Mouse (Mus musculus): ENCODE data around the gene Gsg1l. TPM values are rescaled to one million over a fixed set of nuclear protein-coding genes. Genes with fewer than 3 reads are reported as not detected.

The Gsg1l gene
- polyA plus RNA-seq, 1 experiment from 2014 or later, result 1.9 TPM

GRCm38 (mm10) chr7:126075058-126075457, 7.2 kb downstream of the Gsg1l start:
- H3K9ac ChIP-seq, result no peak overlapping the region
- no peak overlapping the region for H3K27ac ChIP-seq
- H3K9me3 ChIP-seq, result no peaks in the 10 kb centered on the region
- ATAC-seq (ENCODE audit: low FRiP score), result no peak
- H3K27me3 ChIP-seq, result peaks cover 30% of the 10 kb centered on the region
- no peaks in the 10 kb centered on the region for H3K36me3 ChIP-seq (replicated peaks)
- no peak overlapping the region for H3K4me2 ChIP-seq
- no peaks in the 10 kb centered on the region for H3K4me1 ChIP-seq
- H3K4me3 ChIP-seq (replicated peaks), result no peak overlapping the region
- 75% methylated on average over 9 of the region's 9 CpGs for WGBS

GRCm38 (mm10) chr7:126070321-126070720, 11.9 kb downstream of the Gsg1l start:
- no peak for ATAC-seq (ENCODE audit: low FRiP score)
- Histone ChIP-seq H3K27ac (no peak overlapping the region), H3K4me3 (replicated peaks) (no peak overlapping the region), H3K4me2 (no peak overlapping the region), H3K36me3 (replicated peaks) (no peaks in the 10 kb centered on the region), H3K4me1 (0 out of 2 replicates have a peak, but pooled peaks cover 3% of the 10 kb centered on the region), H3K27me3 (0 out of 2 replicates have a peak, but pooled peaks cover 3% of the 10 kb centered on the region), H3K9ac (no peak overlapping the region), H3K9me3 (0 out of 2 replicates have a peak, but pooled peaks cover 4% of the 10 kb centered on the region)
- WGBS, result 94% methylated on average over 4 of the region's 4 CpGs

GRCm38 (mm10) chr7:126066777-126067176, 15.4 kb downstream of the Gsg1l start:
- H3K27ac ChIP-seq, result no peak overlapping the region

GRCm38 (mm10) chr7:126065243-126065876, 16.9 kb downstream of the Gsg1l start:
- WGBS, result 75% methylated on average over 5 of the region's 5 CpGs
- H3K27ac ChIP-seq, result no peak overlapping the region
- H3K4me2 ChIP-seq, result no peak overlapping the region
- H3K4me3 ChIP-seq (replicated peaks), result no peak overlapping the region
- no peak overlapping the region for H3K9ac ChIP-seq
- ATAC-seq (ENCODE audit: low FRiP score), result no peak
- H3K4me1 ChIP-seq, result peaks cover 12% of the 10 kb centered on the region
- H3K27me3 ChIP-seq, result peaks cover 11% of the 10 kb centered on the region
- 0 out of 2 replicates have a peak, but pooled peaks cover 4% of the 10 kb centered on the region for H3K9me3 ChIP-seq
- no peaks in the 10 kb centered on the region for H3K36me3 ChIP-seq (replicated peaks)

More at GRCm38 (mm10) chr7:126066777-126067176, 15.4 kb downstream of the Gsg1l start:
- Histone ChIP-seq H3K4me2 (no peak overlapping the region), H3K27me3 (peaks cover 6% of the 10 kb centered on the region; the same call in 1 of the 2 replicates), H3K4me1 (peaks cover 11% of the 10 kb centered on the region), H3K36me3 (replicated peaks) (no peaks in the 10 kb centered on the region), H3K9ac (no peak overlapping the region), H3K4me3 (replicated peaks) (no peak overlapping the region), H3K9me3 (0 out of 2 replicates have a peak, but pooled peaks cover 4% of the 10 kb centered on the region)
- ATAC-seq (ENCODE audit: low FRiP score), result no peak
- 73% methylated on average over 14 of the region's 14 CpGs for WGBS

GRCm38 (mm10) chr7:126062228-126062627, 20.0 kb downstream of the Gsg1l start:
- Histone ChIP-seq H3K36me3 (replicated peaks) (no peaks in the 10 kb centered on the region), H3K4me1 (peaks cover 25% of the 10 kb centered on the region), H3K27ac (no peak overlapping the region), H3K4me3 (replicated peaks) (no peak overlapping the region), H3K9ac (no peak overlapping the region), H3K27me3 (peaks cover 25% of the 10 kb centered on the region), H3K9me3 (no peaks in the 10 kb centered on the region), H3K4me2 (no peak overlapping the region)
- WGBS, result 48% methylated on average over 4 of the region's 4 CpGs
- no peak for ATAC-seq (ENCODE audit: low FRiP score)

- ATAC-seq (ENCODE audit: low FRiP score), result no peak
- Histone ChIP-seq H3K4me2 (no peak overlapping the region), H3K9ac (no peak overlapping the region), H3K9me3 (no peaks in the 10 kb centered on the region), H3K4me1 (peaks cover 40% of the 10 kb centered on the region), H3K36me3 (replicated peaks) (no peaks in the 10 kb centered on the region), H3K4me3 (replicated peaks) (no peak overlapping the region), H3K27me3 (peaks cover 20% of the 10 kb centered on the region), H3K27ac (no peak overlapping the region)
- WGBS, result 47% methylated on average over 7 of the region's 7 CpGs
Observed at GRCm38 (mm10) chr7:126058918-126059317, 23.3 kb downstream of the Gsg1l start.

- Histone ChIP-seq H3K9me3 (no peaks in the 10 kb centered on the region), H3K9ac (no peak overlapping the region), H3K4me1 (peaks cover 45% of the 10 kb centered on the region), H3K4me2 (no peak overlapping the region), H3K36me3 (replicated peaks) (no peaks in the 10 kb centered on the region), H3K4me3 (replicated peaks) (no peak overlapping the region), H3K27ac (no peak overlapping the region), H3K27me3 (peaks cover 20% of the 10 kb centered on the region)
- ATAC-seq (ENCODE audit: low FRiP score), result no peak
- WGBS, result 83% methylated on average over 10 of the region's 10 CpGs
Observed at GRCm38 (mm10) chr7:126057332-126057914, 24.8 kb downstream of the Gsg1l start.

- Histone ChIP-seq H3K9ac (no peak overlapping the region), H3K4me1 (peaks cover 43% of the 10 kb centered on the region), H3K4me2 (no peak overlapping the region), H3K27ac (no peak overlapping the region), H3K4me3 (replicated peaks) (no peak overlapping the region), H3K36me3 (replicated peaks) (no peaks in the 10 kb centered on the region), H3K9me3 (no peaks in the 10 kb centered on the region), H3K27me3 (peaks cover 27% of the 10 kb centered on the region; the same call in 1 of the 2 replicates)
- ATAC-seq (ENCODE audit: low FRiP score), result no peak
- WGBS, result 44% methylated on average over 6 of the region's 6 CpGs
Observed at GRCm38 (mm10) chr7:126054574-126054973, 27.6 kb downstream of the Gsg1l start.

- H3K9me3 ChIP-seq, result no peaks in the 10 kb centered on the region
- H3K4me3 ChIP-seq (replicated peaks), result no peak overlapping the region
- H3K27me3 ChIP-seq, result peaks cover 27% of the 10 kb centered on the region; the same call in 1 of the 2 replicates
- H3K4me1 ChIP-seq, result peaks cover 34% of the 10 kb centered on the region
- H3K27ac ChIP-seq, result no peak overlapping the region
- H3K4me2 ChIP-seq, result no peak overlapping the region
- no peak for ATAC-seq (ENCODE audit: low FRiP score)
- no peaks in the 10 kb centered on the region for H3K36me3 ChIP-seq (replicated peaks)
- 84% methylated on average over 7 of the region's 7 CpGs for WGBS
- H3K9ac ChIP-seq, result no peak overlapping the region
Observed at GRCm38 (mm10) chr7:126053618-126054017, 28.6 kb downstream of the Gsg1l start.

GRCm38 (mm10) chr7:126051910-126052309, 30.3 kb downstream of the Gsg1l start:
- Histone ChIP-seq H3K4me2 (no peak overlapping the region), H3K27ac (no peak overlapping the region), H3K36me3 (replicated peaks) (no peaks in the 10 kb centered on the region), H3K9me3 (no peaks in the 10 kb centered on the region), H3K4me1 (peaks cover 36% of the 10 kb centered on the region), H3K9ac (no peak overlapping the region), H3K27me3 (peaks cover 18% of the 10 kb centered on the region; the same call in 1 of the 2 replicates), H3K4me3 (replicated peaks) (no peak overlapping the region)
- no peak for ATAC-seq (ENCODE audit: low FRiP score)
- WGBS, result 56% methylated on average over 6 of the region's 6 CpGs

GRCm38 (mm10) chr7:126045077-126045476, 37.1 kb downstream of the Gsg1l start:
- no peak for ATAC-seq (ENCODE audit: low FRiP score)
- Histone ChIP-seq H3K27ac (no peak overlapping the region), H3K9me3 (no peaks in the 10 kb centered on the region), H3K27me3 (peaks cover 4% of the 10 kb centered on the region; the same call in 1 of the 2 replicates), H3K4me2 (no peak overlapping the region), H3K9ac (no peak overlapping the region), H3K4me3 (replicated peaks) (no peak overlapping the region), H3K4me1 (0 out of 2 replicates have a peak, but pooled peaks cover 3% of the 10 kb centered on the region), H3K36me3 (replicated peaks) (no peaks in the 10 kb centered on the region)
- WGBS, result 94% methylated on average over 6 of the region's 6 CpGs

- 57% methylated on average over 3 of the region's 3 CpGs for WGBS
- H3K27ac ChIP-seq, result no peak overlapping the region
- H3K27me3 ChIP-seq, result no peaks in the 10 kb centered on the region
- H3K4me1 ChIP-seq, result peaks cover 22% of the 10 kb centered on the region
- no peak overlapping the region for H3K4me3 ChIP-seq (replicated peaks)
- no peak for ATAC-seq (ENCODE audit: low FRiP score)
- H3K9me3 ChIP-seq, result no peaks in the 10 kb centered on the region
- no peak overlapping the region for H3K9ac ChIP-seq
- no peak overlapping the region for H3K4me2 ChIP-seq
- no peaks in the 10 kb centered on the region for H3K36me3 ChIP-seq (replicated peaks)
Observed at GRCm38 (mm10) chr7:126042306-126042705, 39.9 kb downstream of the Gsg1l start.

Measured in forebrain, embryonic 12.5 days (tissue).